Mouse (Mus musculus) erythroblast, embryonic 14.5 days (primary cell): ENCODE measurements around the gene 1700019N19Rik.

Source experiments
- GATA1 ChIP-seq: IDR thresholded peaks from 2 replicates; pipeline ENCODE4 v1.6.1; 2012; ENCODE audit warnings: low read length, inconsistent platforms, mixed read lengths
- TAL1 ChIP-seq: IDR thresholded peaks from 3 replicates; pipeline ENCODE4 v1.6.1; 2012; ENCODE audit warnings: low read length, inconsistent platforms, mixed read lengths

- TF ChIP-seq GATA1 = no peak
- TF ChIP-seq TAL1 = no peak
These were observed 29.0 kb upstream of the 1700019N19Rik start for GRCm38 (mm10) chr19:58823301-58823700.
